Mouse (Mus musculus) heart, embryonic 14.5 days (tissue): Measurements from ENCODE around the gene Tlr6. TPM values are rescaled to one million over a fixed set of nuclear protein-coding genes. Genes with fewer than 3 reads are reported as not detected.

Experiments used
- ATAC-seq: fragments of 200-750 bp; cut with Nextera tagmentation; 2 replicates; pipeline ENCODE4 v1.8.0; 2017; ENCODE audit warnings: low read depth, moderate TSS enrichment; ENCODE audit not compliant: insufficient number of reproducible peaks, insufficient read depth, low FRiP score
- H3K27ac ChIP-seq, 2 experiments: fragments of 200-500 bp in 1 of 2; fragments of 300-500 bp in 1 of 2; sonication (generic) in 1 of 2; replicated peaks in 1 of 2; 2 replicates each; pipeline ENCODE4 v1.5.1; 2012 to 2014; ENCODE audit warnings: low read depth in 2 of 2, low read length in 2 of 2, control low read depth in 1 of 2, mild to moderate bottlenecking in 1 of 2, mixed read lengths in 1 of 2; ENCODE audit not compliant: control insufficient read depth in 1 of 2, insufficient read depth in 1 of 2
- H3K27me3 ChIP-seq: fragments of 300-500 bp; sonication (generic); 2 replicates; pipeline ENCODE4 v1.6.1; 2014; ENCODE audit warnings: mild to moderate bottlenecking, low read length, control low read depth; ENCODE audit not compliant: control insufficient read depth, insufficient read depth
- H3K36me3 ChIP-seq: fragments of 300-500 bp; sonication (generic); 2 replicates; pipeline ENCODE4 v1.6.1; 2014; ENCODE audit warnings: mild to moderate bottlenecking, control low read depth, low read length, mixed read lengths; ENCODE audit not compliant: control insufficient read depth, insufficient read depth
- H3K4me1 ChIP-seq, 2 experiments: fragments of 200-500 bp in 1 of 2; fragments of 300-500 bp in 1 of 2; sonication (generic) in 1 of 2; 2 replicates each; pipeline ENCODE4 v1.6.1; 2012 to 2014; ENCODE audit warnings: low read length in 2 of 2, control low read depth in 1 of 2, mixed read lengths in 1 of 2; ENCODE audit not compliant: control insufficient read depth in 2 of 2, insufficient read depth in 2 of 2
- H3K4me2 ChIP-seq: fragments of 300-500 bp; sonication (generic); 2 replicates; pipeline ENCODE4 v1.6.1; 2014; ENCODE audit warnings: mild to moderate bottlenecking, low read length
- H3K4me3 ChIP-seq, 2 experiments: fragments of 200-500 bp in 1 of 2; fragments of 300-500 bp in 1 of 2; sonication (generic) in 1 of 2; 2 replicates each; pipeline ENCODE4 v1.5.1; 2012 to 2014; ENCODE audit warnings: low read length in 2 of 2, mild to moderate bottlenecking in 2 of 2, control low read depth in 1 of 2, low read depth in 1 of 2, moderate library complexity in 1 of 2; ENCODE audit not compliant: control insufficient read depth in 1 of 2, insufficient read depth in 1 of 2
- H3K9ac ChIP-seq: fragments of 300-500 bp; sonication (generic); 2 replicates; pipeline ENCODE4 v1.6.1; 2014; ENCODE audit warnings: mild to moderate bottlenecking, low read length
- H3K9me3 ChIP-seq: fragments of 300-500 bp; sonication (generic); 2 replicates; pipeline ENCODE4 v1.6.1; 2016; ENCODE audit warnings: low read length, control low read depth; ENCODE audit not compliant: control insufficient read depth
- WGBS: fragments of 180-500 bp; shearing (Covaris S2); extraction: QIAGEN DNeasy Blood & Tissue Kit; methylation state at CpG from one replicate; pipeline ENCODE4 v1.1.7; 2014; 5-methylcytosine and 5-hydroxymethylcytosine counted together
- polyA plus RNA-seq: library from polyadenylated mRNA; unstranded; fragments of >200 nt; fragmentation: Nextera tagmentation; extraction: Ambion mirVana; gene quantifications from 2 replicates; pipeline ENCODE4 v1.2.1, GENCODE M21; 2014

Tlr6 gene
- polyA plus RNA-seq, 1 experiment from 2014 or later = 0.74 TPM

DNA sequence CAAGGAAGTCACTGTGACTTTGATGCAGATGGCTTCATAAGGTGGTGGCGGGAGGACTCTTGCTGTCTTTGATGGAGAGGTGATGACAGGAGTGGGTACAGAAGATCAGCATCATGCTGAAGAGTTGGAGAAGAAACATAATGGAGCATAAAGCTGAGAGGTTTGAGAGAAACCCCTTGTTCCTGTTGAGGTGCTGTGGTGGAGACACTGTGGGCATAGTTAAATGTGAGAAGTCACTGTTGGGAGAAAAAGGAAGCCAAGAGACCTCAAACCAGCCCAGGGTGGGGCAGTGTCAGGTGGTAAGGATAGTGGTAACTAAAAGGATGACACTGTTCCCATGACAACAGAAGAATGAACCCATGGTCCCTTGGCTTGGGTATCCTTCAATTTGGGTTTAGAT, 30.0 kb upstream of the Tlr6 start:
- Histone ChIP-seq H3K27me3 (no peaks in the 10 kb centered on the region), H3K27ac (no peak overlapping the region), H3K4me1 (peaks cover 11 to 18% of the 10 kb centered on the region in 2 experiments), H3K9me3 (no peaks in the 10 kb centered on the region), H3K36me3 (peaks cover 28% of the 10 kb centered on the region), H3K4me3 (no peak overlapping the region), H3K9ac (no peak overlapping the region), H3K4me2 (no peak overlapping the region)
- no peak for ATAC-seq
- WGBS = 94% methylated on average over 1 of the region's 1 CpGs

DNA sequence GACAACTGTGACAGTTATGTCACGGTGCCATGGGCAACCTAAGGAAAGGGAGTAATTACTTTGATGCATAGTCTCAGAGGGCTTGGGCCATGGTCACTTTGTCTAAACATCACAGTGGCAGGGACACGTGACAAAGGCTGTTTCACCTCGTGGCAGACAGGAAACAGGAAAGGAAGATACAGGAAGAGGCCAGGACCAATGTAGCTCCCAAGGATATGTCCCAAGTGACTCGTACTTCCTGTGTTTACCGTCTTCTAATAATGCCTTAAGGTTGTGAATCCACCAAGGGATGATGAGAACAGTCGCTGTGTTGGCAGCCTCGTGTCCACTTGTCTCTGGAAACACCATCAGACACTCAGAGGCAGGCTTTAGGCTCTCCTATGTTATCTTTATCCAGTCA, 26.1 kb upstream of the Tlr6 start:
- Histone ChIP-seq H3K27me3 (no peaks in the 10 kb centered on the region), H3K4me1 (peaks cover 10 to 18% of the 10 kb centered on the region in 2 experiments), H3K9me3 (no peaks in the 10 kb centered on the region), H3K9ac (no peak overlapping the region), H3K27ac (peak overlapping the region in 1 of 2 experiments; percentile 16; a peak in 1 of 4 replicates), H3K4me2 (no peak overlapping the region), H3K36me3 (peaks cover 61% of the 10 kb centered on the region), H3K4me3 (no peak overlapping the region)
- no peak for ATAC-seq
- WGBS = 44% methylated on average over 7 of the region's 7 CpGs

DNA sequence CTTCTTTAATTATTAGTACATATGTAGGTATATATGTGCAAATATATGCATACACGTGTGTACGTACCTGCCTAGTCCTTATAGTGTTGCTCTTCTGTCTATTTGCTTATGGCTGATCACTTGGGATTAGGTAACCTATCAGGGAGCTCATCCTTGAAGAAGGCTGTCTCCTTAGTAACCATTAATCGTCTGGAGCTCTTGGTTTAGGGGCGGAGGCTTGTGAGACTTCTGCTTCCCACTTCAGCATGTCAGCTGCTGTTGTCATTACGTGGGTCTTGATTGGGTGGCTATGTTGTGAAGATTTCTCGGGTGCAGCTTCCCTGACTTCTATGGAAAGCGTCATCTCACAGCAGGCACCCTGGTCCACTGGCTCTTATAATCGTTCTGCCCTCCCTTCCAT, 17.2 kb upstream of the Tlr6 start:
- Histone ChIP-seq H3K27me3 (no peaks in the 10 kb centered on the region), H3K9me3 (no peaks in the 10 kb centered on the region), H3K36me3 (peaks cover 34% of the 10 kb centered on the region), H3K4me1 (no peaks in the 10 kb centered on the region), H3K9ac (no peak overlapping the region), H3K4me3 (no peak overlapping the region), H3K4me2 (no peak overlapping the region), H3K27ac (no peak overlapping the region)
- ATAC-seq = no peak
- 67% methylated on average over 8 of the region's 8 CpGs for WGBS

DNA sequence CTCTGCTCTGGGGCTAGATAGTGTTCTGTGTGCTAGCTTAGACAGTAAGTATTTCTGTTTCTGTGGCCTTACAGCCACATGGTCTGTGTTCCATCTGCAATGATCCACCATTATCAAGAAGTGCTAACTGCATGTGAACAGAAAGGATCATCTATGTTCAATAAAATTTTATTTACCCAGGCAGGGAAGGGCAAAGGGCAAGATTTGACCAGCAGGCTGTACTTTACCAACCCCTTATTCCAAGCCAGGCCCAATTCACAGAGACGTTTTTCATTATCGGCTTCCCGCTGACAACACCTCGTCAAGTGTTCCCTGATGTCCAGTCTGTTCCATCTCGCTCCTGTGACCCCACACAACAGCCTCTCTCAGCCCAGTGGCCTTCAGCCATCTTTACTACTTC, 15.2 kb upstream of the Tlr6 start:
- peaks cover 14% of the 10 kb centered on the region for H3K36me3 ChIP-seq
- no peak overlapping the region for H3K4me2 ChIP-seq
- no peak overlapping the region for H3K27ac ChIP-seq
- H3K9me3 ChIP-seq = no peaks in the 10 kb centered on the region
- ATAC-seq = no peak
- peaks cover 2 to 6% of the 10 kb centered on the region in 2 experiments; a peak in 1 of 4 replicates for H3K4me1 ChIP-seq
- no peak overlapping the region for H3K4me3 ChIP-seq
- WGBS = 56% methylated on average over 5 of the region's 5 CpGs
- no peak overlapping the region for H3K9ac ChIP-seq
- no peaks in the 10 kb centered on the region for H3K27me3 ChIP-seq

DNA sequence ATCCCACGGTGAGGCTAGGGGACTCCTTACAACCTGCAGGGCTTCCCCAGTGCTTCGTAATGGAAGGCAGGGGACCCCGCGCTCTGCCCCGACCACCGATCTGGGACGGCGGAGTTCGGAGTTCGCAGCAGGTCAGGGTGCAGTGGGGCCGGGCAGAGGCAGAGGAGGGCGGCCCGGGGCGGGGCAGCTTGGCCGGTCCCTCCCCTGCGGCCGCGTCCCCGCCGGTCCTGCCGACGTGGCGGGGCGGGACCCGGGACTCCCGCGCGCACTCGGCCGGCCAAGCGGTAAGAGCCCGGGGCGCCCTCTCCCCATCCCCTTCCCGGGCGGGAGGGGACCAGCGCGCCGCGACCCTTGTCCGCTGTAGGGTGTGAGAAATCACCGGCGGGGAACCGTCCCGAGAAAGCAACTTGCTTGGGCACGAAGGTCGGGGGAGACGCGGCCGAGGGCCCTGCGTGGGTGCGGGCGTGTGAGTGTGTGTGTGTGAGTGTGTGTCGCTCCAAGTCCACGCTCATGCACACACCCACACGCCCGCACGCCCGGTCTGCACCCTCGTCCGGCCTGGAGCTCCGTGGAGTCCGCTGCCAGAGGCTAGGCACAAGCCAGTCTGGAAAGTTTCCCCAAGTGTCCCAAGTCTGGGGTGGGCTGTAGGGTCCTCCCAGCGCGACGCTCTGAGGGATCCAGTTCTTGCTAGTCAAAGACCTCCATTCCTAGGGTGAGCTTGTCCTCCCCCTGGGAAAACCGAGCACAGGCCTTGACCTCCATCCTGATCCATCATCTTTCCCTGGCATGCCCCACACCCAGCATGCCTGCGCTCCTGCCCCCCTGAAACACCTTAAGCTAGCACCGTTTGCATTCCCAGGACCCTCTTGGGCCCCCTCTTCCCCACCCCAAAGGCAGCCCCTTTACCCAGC, 10.2 kb upstream of the Tlr6 start, which contains the start of gene Fam114a1:
Fam114a1 (plus strand) TSS at position 211 of the 911 bp plus-strand sequence.
- no peaks in the 10 kb centered on the region for H3K9me3 ChIP-seq
- WGBS = 1% methylated on average over 62 of the region's 68 CpGs

DNA sequence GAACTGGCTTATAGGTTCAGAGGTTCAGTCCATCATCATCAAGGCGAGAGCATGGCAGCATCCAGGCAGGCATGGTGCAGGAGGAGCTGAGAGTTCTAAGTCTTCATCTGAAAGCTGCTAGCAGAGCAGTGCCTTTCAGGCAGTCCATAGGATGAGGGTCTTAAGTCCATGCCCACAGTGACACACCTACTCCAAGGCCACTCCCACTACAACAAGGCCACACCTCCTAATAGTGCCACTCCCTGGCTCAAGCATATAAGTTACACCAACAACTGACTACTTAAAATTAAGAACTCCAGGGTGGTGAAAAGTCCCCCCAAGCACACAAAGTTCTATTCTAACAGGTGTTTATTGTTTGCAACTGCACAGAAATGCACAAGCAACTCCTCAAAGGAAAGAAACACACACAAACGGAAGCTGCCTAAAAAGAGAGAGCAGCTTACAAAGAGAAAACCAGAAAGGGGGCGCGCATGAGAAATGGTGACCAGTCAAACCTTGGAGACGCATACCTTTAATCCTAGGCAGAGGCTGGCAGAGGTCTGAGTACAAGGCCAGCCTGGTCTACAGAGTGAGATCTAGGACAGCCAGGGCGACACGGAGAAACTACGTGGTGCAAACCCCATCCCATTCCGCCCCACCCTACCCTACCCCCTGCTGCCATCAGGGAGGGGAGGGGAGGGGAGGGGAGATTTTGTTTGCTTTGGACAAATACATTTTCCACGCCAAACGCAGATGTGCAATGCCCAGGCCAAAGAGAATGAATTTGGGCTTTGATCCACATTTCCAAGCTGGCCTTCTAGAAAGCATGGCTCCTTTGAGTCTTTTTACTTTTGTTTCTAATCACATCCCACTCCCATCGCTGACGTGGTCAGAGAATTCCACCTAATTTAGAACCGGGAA, 9.3 kb upstream of the Tlr6 start:
- Histone ChIP-seq H3K9ac (peak overlapping the region; percentile 93), H3K9me3 (no peaks in the 10 kb centered on the region), H3K27ac (peak overlapping the region; percentile 68 to 79), H3K4me2 (peak overlapping the region; percentile 80), H3K4me1 (peaks cover 2 to 6% of the 10 kb centered on the region in 2 experiments; a peak in 1 of 4 replicates), H3K36me3 (peaks cover 8% of the 10 kb centered on the region), H3K4me3 (peak overlapping the region; percentile 63 to 82), H3K27me3 (no peaks in the 10 kb centered on the region)
- WGBS = 4% methylated on average over 14 of the region's 14 CpGs
- ATAC-seq = peak; percentile 41; the same call in 1 of the 2 replicates

More for the DNA sequence above, 10.2 kb upstream of the Tlr6 start, which contains the start of gene Fam114a1:
- Histone ChIP-seq H3K27me3 (no peaks in the 10 kb centered on the region), H3K4me3 (peak within 1 kb of the TSS; percentile 63 to 82), H3K36me3 (peaks cover 8% of the 10 kb centered on the region), H3K27ac (peak within 1 kb of the TSS; percentile 68 to 79), H3K4me1 (peaks cover 2 to 6% of the 10 kb centered on the region in 2 experiments; a peak in 1 of 4 replicates), H3K9ac (peak within 1 kb of the TSS; percentile 93), H3K4me2 (peak within 1 kb of the TSS; percentile 80)
- peak; percentile 85 for ATAC-seq

DNA sequence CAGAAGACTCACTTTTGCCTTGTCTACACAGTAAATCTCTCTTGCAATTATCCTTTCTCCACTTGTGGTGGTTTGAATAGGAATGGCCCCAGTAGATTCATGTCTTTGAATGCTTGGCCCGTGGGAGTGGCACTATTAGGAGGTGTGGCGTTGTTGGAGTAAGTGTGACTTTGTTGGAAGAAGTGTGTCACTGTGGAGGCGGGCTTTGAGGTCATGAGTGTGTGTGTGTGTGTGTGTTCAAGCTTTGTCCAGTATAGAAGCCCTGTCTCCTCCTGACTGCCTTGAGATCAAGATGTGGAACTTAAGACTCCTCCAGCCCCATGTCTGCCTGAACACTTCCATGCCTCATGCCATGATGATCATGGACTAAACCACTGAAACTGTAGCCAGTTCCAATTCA, 3.8 kb upstream of the Tlr6 start:
- Histone ChIP-seq H3K27me3 (no peaks in the 10 kb centered on the region), H3K9ac (no peak overlapping the region), H3K36me3 (no peaks in the 10 kb centered on the region), H3K4me3 (no peak overlapping the region), H3K4me2 (no peak overlapping the region), H3K4me1 (no peaks in the 10 kb centered on the region), H3K9me3 (no peaks in the 10 kb centered on the region), H3K27ac (no peak overlapping the region)
- 80% methylated on average over 3 of the region's 3 CpGs for WGBS
- no peak for ATAC-seq
